Mouse (Mus musculus): ENCODE results near the gene Ddx43. TPM values are rescaled to one million over a fixed set of nuclear protein-coding genes. Genes with fewer than 3 reads are reported as not detected.

Ddx43 gene
- polyA plus RNA-seq, 1 experiment = not detected

DNA sequence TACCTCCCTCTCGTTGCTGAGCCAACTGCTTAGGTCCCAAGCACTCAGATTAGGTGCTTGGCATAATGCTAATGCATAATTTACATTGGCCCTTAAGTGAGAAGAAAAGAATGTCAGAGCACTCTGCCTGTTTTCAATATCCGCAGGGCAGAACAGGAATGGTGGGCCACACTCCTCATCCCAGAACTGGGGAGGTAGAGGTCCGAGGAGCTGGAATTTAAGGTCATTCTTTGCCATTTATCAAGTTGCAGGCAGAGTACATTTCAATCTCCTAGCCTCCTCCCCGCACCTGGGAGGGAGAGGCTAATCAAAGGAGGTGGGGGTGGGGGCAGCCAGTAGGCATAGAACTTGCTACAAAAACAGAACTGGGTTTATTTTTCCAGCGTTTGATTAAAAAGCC is 21.2 kb upstream of the Ddx43 start:
- Histone ChIP-seq H3ac (ENCODE audit: control insufficient read depth, insufficient read length) (no peak overlapping the region), H3K4me2 (ENCODE audit: low read depth) (no peak overlapping the region), H3K79me2 (ENCODE audit: control insufficient read depth, insufficient read depth) (no peaks in the 10 kb centered on the region), H3K36me3 (ENCODE audit: control insufficient read depth, insufficient read depth) (no peaks in the 10 kb centered on the region), H3K27me3 (ENCODE audit: control insufficient read depth, insufficient read depth, insufficient read length) (no peaks in the 10 kb centered on the region), H3K4me3 (no peak overlapping the region)
- TF ChIP-seq REST (IDR thresholded peaks at IDR 0.05; ENCODE audit: insufficient read depth, insufficient read length) (no peak), SRF (IDR thresholded peaks at IDR 0.05; ENCODE audit: control insufficient read depth, insufficient read length, low read depth) (no peak), TCF12 (IDR thresholded peaks at IDR 0.05; ENCODE audit: insufficient read depth, poor library complexity, severe bottlenecking) (no peak), CEBPB (IDR thresholded peaks at IDR 0.05; ENCODE audit: insufficient read depth, poor library complexity, severe bottlenecking) (no peak), MYOG (IDR thresholded peaks at IDR 0.05; ENCODE audit: control insufficient read depth in 1 of 3, insufficient read depth in 1 of 3, insufficient read length in 2 of 3, low read depth in 2 of 3) (no peak), POLR2A (IDR thresholded peaks at IDR 0.05; ENCODE audit: insufficient read length, low read depth) (no peak), E2F4 (IDR thresholded peaks at IDR 0.05; ENCODE audit: insufficient read depth) (no peak), MAX (IDR thresholded peaks at IDR 0.05; ENCODE audit: low read depth) (no peak), USF1 (IDR thresholded peaks at IDR 0.05; ENCODE audit: low read depth) (no peak), TCF3 (IDR thresholded peaks at IDR 0.05; ENCODE audit: insufficient read length, low read depth) (no peak), MYOD1 (IDR thresholded peaks at IDR 0.05; ENCODE audit: control insufficient read depth in 1 of 3, insufficient read length in 2 of 3, low read depth in 2 of 3) (no peak), POLR2AphosphoS2 (IDR thresholded peaks at IDR 0.05; ENCODE audit: insufficient read length, low read depth) (no peak)

DNA sequence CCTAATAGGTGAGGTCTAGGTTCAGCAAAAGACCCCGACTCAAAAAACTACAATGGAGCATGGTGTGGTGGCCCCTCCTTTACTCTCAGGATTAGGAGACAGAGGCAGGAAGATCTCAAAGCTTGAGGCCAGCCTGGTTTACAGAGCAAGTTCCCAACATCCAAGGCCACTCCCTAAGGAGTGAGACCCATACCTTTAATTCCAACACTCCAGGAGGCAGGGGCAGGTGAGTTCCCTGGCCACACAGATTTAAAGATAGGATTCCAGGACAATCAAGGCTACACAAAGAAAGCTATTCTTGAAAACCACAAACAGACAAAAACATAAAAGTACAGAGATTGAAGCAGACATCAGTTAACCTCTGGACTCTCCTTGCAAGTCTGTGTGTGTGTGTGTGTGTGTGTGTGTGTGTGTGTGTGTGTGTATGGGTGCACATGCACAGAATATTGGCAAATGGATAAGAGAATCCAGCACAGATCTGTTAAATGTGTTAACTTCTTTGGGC is 20.6 kb upstream of the Ddx43 start:
- Histone ChIP-seq H3K36me3 (ENCODE audit: control insufficient read depth, insufficient read depth) (no peaks in the 10 kb centered on the region), H3K4me2 (ENCODE audit: low read depth) (no peak overlapping the region), H3K79me2 (ENCODE audit: control insufficient read depth, insufficient read depth) (no peaks in the 10 kb centered on the region), H3K27me3 (ENCODE audit: control insufficient read depth, insufficient read depth, insufficient read length) (no peaks in the 10 kb centered on the region), H3K4me3 (no peak overlapping the region), H3ac (ENCODE audit: control insufficient read depth, insufficient read length) (no peak overlapping the region)
- TF ChIP-seq TCF3 (IDR thresholded peaks at IDR 0.05; ENCODE audit: insufficient read length, low read depth) = no peak
- TF ChIP-seq MAX (IDR thresholded peaks at IDR 0.05; ENCODE audit: low read depth) = no peak
- no peak for TF ChIP-seq SRF (IDR thresholded peaks at IDR 0.05; ENCODE audit: control insufficient read depth, insufficient read length, low read depth)
- no peak for TF ChIP-seq MYOG (IDR thresholded peaks at IDR 0.05; ENCODE audit: control insufficient read depth in 1 of 3, insufficient read depth in 1 of 3, insufficient read length in 2 of 3, low read depth in 2 of 3)
- TF ChIP-seq POLR2A (IDR thresholded peaks at IDR 0.05; ENCODE audit: insufficient read length, low read depth) = no peak
- TF ChIP-seq CEBPB (IDR thresholded peaks at IDR 0.05; ENCODE audit: insufficient read depth, poor library complexity, severe bottlenecking) = no peak
- TF ChIP-seq REST (IDR thresholded peaks at IDR 0.05; ENCODE audit: insufficient read depth, insufficient read length) = no peak
- TF ChIP-seq POLR2AphosphoS2 (IDR thresholded peaks at IDR 0.05; ENCODE audit: insufficient read length, low read depth) = no peak

DNA sequence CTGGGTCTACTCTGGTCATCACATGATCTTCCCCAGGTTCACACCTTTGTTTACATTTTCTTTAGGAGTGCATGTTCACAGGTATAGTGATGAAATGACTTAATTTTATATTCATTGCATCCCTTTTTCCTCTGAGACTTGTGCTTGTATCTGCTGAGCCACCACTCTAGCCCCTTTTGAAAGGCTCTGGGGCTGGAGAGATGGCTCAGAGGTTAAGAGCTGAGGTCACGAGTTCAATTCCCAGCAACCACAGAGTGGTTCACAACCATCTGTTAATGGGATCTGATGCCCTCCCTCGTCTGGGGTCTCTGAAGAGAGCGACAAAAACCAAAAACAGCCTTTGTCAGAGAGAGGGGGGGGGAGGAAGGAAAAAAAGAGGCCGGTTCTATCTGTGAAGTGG is 20.1 kb upstream of the Ddx43 start:
- H3K27me3 ChIP-seq (ENCODE audit: control insufficient read depth, insufficient read depth, insufficient read length) = no peaks in the 10 kb centered on the region
- TF ChIP-seq MAX (IDR thresholded peaks at IDR 0.05; ENCODE audit: low read depth) = no peak
- no peak for TF ChIP-seq POLR2AphosphoS2 (IDR thresholded peaks at IDR 0.05; ENCODE audit: insufficient read length, low read depth)
- TF ChIP-seq POLR2A (IDR thresholded peaks at IDR 0.05; ENCODE audit: insufficient read length, low read depth) = no peak
- no peak for TF ChIP-seq MYOG (IDR thresholded peaks at IDR 0.05; ENCODE audit: control insufficient read depth in 1 of 3, insufficient read depth in 1 of 3, insufficient read length in 2 of 3, low read depth in 2 of 3)
- H3K36me3 ChIP-seq (ENCODE audit: control insufficient read depth, insufficient read depth) = no peaks in the 10 kb centered on the region
- H3K4me2 ChIP-seq (ENCODE audit: low read depth) = no peak overlapping the region
- H3K79me2 ChIP-seq (ENCODE audit: control insufficient read depth, insufficient read depth) = no peaks in the 10 kb centered on the region
- H3K4me3 ChIP-seq = no peak overlapping the region
- no peak overlapping the region for H3ac ChIP-seq (ENCODE audit: control insufficient read depth, insufficient read length)

GRCm38 (mm10) chr9:78377546-78377945 is 18.0 kb upstream of the Ddx43 start:
- Histone ChIP-seq H3K79me2 (ENCODE audit: control insufficient read depth, insufficient read depth) (no peaks in the 10 kb centered on the region), H3K27me3 (ENCODE audit: control insufficient read depth, insufficient read depth, insufficient read length) (no peaks in the 10 kb centered on the region), H3K4me3 (no peak overlapping the region), H3K4me2 (ENCODE audit: low read depth) (no peak overlapping the region), H3K36me3 (ENCODE audit: control insufficient read depth, insufficient read depth) (no peaks in the 10 kb centered on the region), H3ac (ENCODE audit: control insufficient read depth, insufficient read length) (no peak overlapping the region)
- TF ChIP-seq MAX (IDR thresholded peaks at IDR 0.05; ENCODE audit: low read depth) (no peak), E2F4 (IDR thresholded peaks at IDR 0.05; ENCODE audit: insufficient read depth) (no peak), POLR2A (IDR thresholded peaks at IDR 0.05; ENCODE audit: insufficient read length, low read depth) (no peak), CEBPB (IDR thresholded peaks at IDR 0.05; ENCODE audit: insufficient read depth, poor library complexity, severe bottlenecking) (no peak), SRF (IDR thresholded peaks at IDR 0.05; ENCODE audit: control insufficient read depth, insufficient read length, low read depth) (no peak), MYOD1 (IDR thresholded peaks at IDR 0.05; ENCODE audit: control insufficient read depth in 1 of 3, insufficient read length in 2 of 3, low read depth in 2 of 3) (no peak), USF1 (IDR thresholded peaks at IDR 0.05; ENCODE audit: low read depth) (no peak), POLR2AphosphoS2 (IDR thresholded peaks at IDR 0.05; ENCODE audit: insufficient read length, low read depth) (no peak), TCF3 (IDR thresholded peaks at IDR 0.05; ENCODE audit: insufficient read length, low read depth) (no peak)

DNA sequence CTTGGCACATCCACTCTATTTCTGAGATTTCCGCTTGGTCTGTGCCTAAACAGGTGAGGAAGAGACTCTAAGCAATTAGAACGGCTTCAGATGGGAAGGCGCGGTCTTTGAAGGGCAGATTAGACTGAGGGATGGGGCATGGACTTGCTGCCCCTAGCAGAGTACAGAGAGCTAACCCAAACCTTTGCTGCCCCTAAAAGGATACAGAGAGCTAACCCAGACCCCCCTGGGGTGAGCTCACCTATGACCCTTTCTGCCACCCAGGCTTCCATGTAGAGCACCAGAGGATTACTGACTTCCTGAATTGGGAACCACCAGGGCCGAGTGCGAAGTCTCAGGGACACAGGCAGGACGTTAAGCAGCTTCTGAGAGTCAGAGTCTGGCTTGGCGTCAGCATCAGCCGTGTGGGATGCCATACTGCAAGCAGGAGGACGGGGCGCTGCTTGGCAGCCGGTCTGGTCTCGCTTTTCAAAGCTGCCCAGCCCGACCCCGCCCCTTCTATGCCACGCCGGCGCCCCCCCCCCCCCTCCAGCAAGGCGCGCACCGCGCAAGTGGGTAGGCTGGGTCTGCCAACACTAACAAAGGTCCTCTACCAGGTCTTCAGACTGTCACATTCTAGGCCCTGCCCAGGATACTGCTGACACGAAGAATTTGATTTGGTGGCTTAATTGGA is 17.3 kb upstream of the Ddx43 start, which contains the start of gene Ooep:
Gene Ooep, minus strand, starts transcription at position 613 of the 673 bp plus-strand sequence.
- H3ac ChIP-seq (ENCODE audit: control insufficient read depth, insufficient read length) = no peak within 1 kb of the TSS
- H3K27me3 ChIP-seq (ENCODE audit: control insufficient read depth, insufficient read depth, insufficient read length) = no peaks in the 10 kb centered on the region
- no peak within 1 kb of the TSS for H3K4me3 ChIP-seq
- no peaks in the 10 kb centered on the region for H3K79me2 ChIP-seq (ENCODE audit: control insufficient read depth, insufficient read depth)
- no peak for TF ChIP-seq POLR2A (IDR thresholded peaks at IDR 0.05; ENCODE audit: insufficient read length, low read depth)
- TF ChIP-seq MAX (IDR thresholded peaks at IDR 0.05; ENCODE audit: low read depth) = no peak
- no peak for TF ChIP-seq USF1 (IDR thresholded peaks at IDR 0.05; ENCODE audit: low read depth)
- peak within 1 kb of the TSS; percentile 64 for H3K4me2 ChIP-seq (ENCODE audit: low read depth)
- H3K36me3 ChIP-seq (ENCODE audit: control insufficient read depth, insufficient read depth) = no peaks in the 10 kb centered on the region

Data from myocyte (in vitro differentiated cells).